In genomic region chr1:178321730-178322357, GRCm38 (mm10) we compare ENCODE assay signal across 10 mouse cellular contexts. TPM values are rescaled to one million over a fixed set of nuclear protein-coding genes. Genes with fewer than 3 reads are reported as not detected.
A peak's percentile ranks its signal among the peaks of the same experiment; 100 is the strongest.
DNase-seq lines count a peak whose midpoint lies in the region; ATAC-seq and TF ChIP-seq lines count a peak whose summit lies in the region.
"Had no signal": no experiment of that assay in that cellular context is flagged by ENCODE, and none has a peak within 500 bp of the region (broad histone marks: within the 10 kb centered on the region; RNA-seq: fewer than 3 reads in every experiment).

No protein-coding gene starts in this region.

- peak overlapping the region; percentile 47 for H3K27ac ChIP-seq in heart, adult 2 months
- no peak overlapping the region for H3K27ac ChIP-seq in liver, embryonic 11.5 days (ENCODE audit: low read depth, low read length)
- H3K27ac ChIP-seq in forebrain, embryonic 15.5 days (replicated peaks): peak overlapping the region; percentile 100
- no peak overlapping the region for H3K27ac ChIP-seq in midbrain, embryonic 15.5 days

- TF ChIP-seq POLR2A in heart, adult 2 months (IDR thresholded peaks at IDR 0.05; ENCODE audit: insufficient read depth, low read depth, low read length): no peak

- DNase-seq in heart, adult 2 months: no peak
- no peak for DNase-seq in heart, postnatal 25 days (ENCODE audit: low spot score)
- no peak for DNase-seq in liver, embryonic 11.5 days (ENCODE audit: low spot score)
- no peak for DNase-seq in liver
- DNase-seq in yolk sac, embryonic 10.5 days (ENCODE audit: low spot score): no peak
- no peak for DNase-seq in frontal cortex, postnatal 14 days (ENCODE audit: low spot score in 2 of 2)
- DNase-seq: lung, adult 2 months; right cerebral cortex, adult 18-20 months had no signal

- H3K27me3 ChIP-seq in heart, adult 2 months (ENCODE audit: control insufficient read depth, insufficient read depth, low read length): no peaks in the 10 kb centered on the region
- no peaks in the 10 kb centered on the region for H3K27me3 ChIP-seq in liver, embryonic 11.5 days (replicated peaks; ENCODE audit: control insufficient read depth, insufficient read depth, low read length)
- no peaks in the 10 kb centered on the region for H3K27me3 ChIP-seq in forebrain, embryonic 15.5 days
- no peaks in the 10 kb centered on the region for H3K27me3 ChIP-seq in midbrain, embryonic 15.5 days (replicated peaks)

- H3K4me2 ChIP-seq in liver, embryonic 11.5 days: peak overlapping the region; percentile 70
- H3K4me2 ChIP-seq in forebrain, embryonic 15.5 days (replicated peaks): peak overlapping the region; percentile 60
- H3K4me2 ChIP-seq in midbrain, embryonic 15.5 days: peak overlapping the region; percentile 63

- no peak overlapping the region for H3K9ac ChIP-seq in heart, adult 2 months (ENCODE audit: low read depth, low read length)
- no peak overlapping the region for H3K9ac ChIP-seq in liver, embryonic 11.5 days (ENCODE audit: low read depth, low read length)
- H3K9ac ChIP-seq in forebrain, embryonic 15.5 days (replicated peaks): no peak overlapping the region
- 0 out of 2 replicates have a peak overlapping the region, but pooled peaks have one; percentile 6 for H3K9ac ChIP-seq in midbrain, embryonic 15.5 days

- peaks cover 7% of the 10 kb centered on the region for H3K4me1 ChIP-seq in heart, adult 2 months (ENCODE audit: control insufficient read depth, insufficient read depth, low read length)
- peaks cover 17% of the 10 kb centered on the region for H3K4me1 ChIP-seq in liver, embryonic 11.5 days (replicated peaks; ENCODE audit: control insufficient read depth, insufficient read depth, low read length)
- H3K4me1 ChIP-seq in forebrain, embryonic 15.5 days: peaks cover 30% of the 10 kb centered on the region
- H3K4me1 ChIP-seq in midbrain, embryonic 15.5 days: peaks cover 31% of the 10 kb centered on the region

- intact Hi-C loops in heart, adult 2 months (cut with DNase I): no loop called here
- intact Hi-C loops in heart, postnatal 25 days (cut with DNase I): no loop called here

- TF ChIP-seq EP300 in heart, adult 2 months (IDR thresholded peaks at IDR 0.05; ENCODE audit: insufficient read depth, low read depth, low read length): no peak

- no peak for ATAC-seq in liver, embryonic 11.5 days (replicated peaks; ENCODE audit: low FRiP score)
- no peak for ATAC-seq in forebrain, embryonic 15.5 days (replicated peaks)
- ATAC-seq in midbrain, embryonic 15.5 days (replicated peaks): no peak

- H3K4me3 ChIP-seq in heart, adult 2 months: no peak overlapping the region
- no peak overlapping the region for H3K4me3 ChIP-seq in liver, embryonic 11.5 days (ENCODE audit: low read depth, low read length)
- no peak overlapping the region for H3K4me3 ChIP-seq in forebrain, embryonic 15.5 days
- H3K4me3 ChIP-seq in midbrain, embryonic 15.5 days: no peak overlapping the region

- H3K9me3 ChIP-seq in liver, embryonic 11.5 days (ENCODE audit: control insufficient read depth, low read length): no peaks in the 10 kb centered on the region
- H3K9me3 ChIP-seq in forebrain, embryonic 15.5 days: no peaks in the 10 kb centered on the region
- no peaks in the 10 kb centered on the region for H3K9me3 ChIP-seq in midbrain, embryonic 15.5 days

- peaks cover 61% of the 10 kb centered on the region for H3K36me3 ChIP-seq in heart, adult 2 months (ENCODE audit: control insufficient read depth, insufficient read depth, low read length)
- H3K36me3 ChIP-seq in liver, embryonic 11.5 days (ENCODE audit: control insufficient read depth, insufficient read depth, low read length): peaks cover 22% of the 10 kb centered on the region
- peaks cover 45% of the 10 kb centered on the region for H3K36me3 ChIP-seq in forebrain, embryonic 15.5 days
- peaks cover 21% of the 10 kb centered on the region; the same call in 1 of the 2 replicates for H3K36me3 ChIP-seq in midbrain, embryonic 15.5 days (replicated peaks)

- no peaks in the 10 kb centered on the region for H3K79me2 ChIP-seq in heart, adult 2 months (replicated peaks; ENCODE audit: control insufficient read depth, insufficient read depth, low read length)

- no peak for TF ChIP-seq CTCF in heart, adult 2 months (IDR thresholded peaks at IDR 0.05)

- 58% methylated on average over 4 of the region's 4 CpGs for WGBS in heart, adult 2 months
- 74% methylated on average over 4 of the region's 4 CpGs for WGBS in liver, embryonic 11.5 days
- WGBS in forebrain, embryonic 15.5 days: 54% methylated on average over 4 of the region's 4 CpGs
- WGBS in midbrain, embryonic 15.5 days: 56% methylated on average over 4 of the region's 4 CpGs

RNA-seq across cellular contexts. Expression of gene Cox20, which starts 2.9 kb away (rescaled TPM):
- 100 to 1,000 TPM; 102 to 105 TPM for total RNA-seq in heart, adult 2 months (2021)
- 54.7 and 107 TPM in 2 replicates for polyA plus RNA-seq in heart, adult 2 months (2012; rRNA removed)
- 100 to 1,000 TPM; 103 to 125 TPM for total RNA-seq in heart, postnatal 25 days (2021)
- polyA plus RNA-seq in liver, embryonic 11.5 days (2014; fragmentation: Nextera tagmentation; extraction: Ambion mirVana): 108 and 129 TPM in 2 replicates
- 140 and 150 TPM in 2 replicates for polyA plus RNA-seq in forebrain, embryonic 15.5 days (2015; fragmentation: Nextera tagmentation; extraction: Ambion mirVana)
- polyA plus RNA-seq in midbrain, embryonic 15.5 days (2015; fragmentation: Nextera tagmentation; extraction: Ambion mirVana): 104 and 107 TPM in 2 replicates

RNA-seq across cellular contexts. Expression of gene Hnrnpu, which starts 15.8 kb away (rescaled TPM):
- total RNA-seq in heart, adult 2 months (2021): 100 to 1,000 TPM; 167 to 176 TPM
- polyA plus RNA-seq in heart, adult 2 months (2012; rRNA removed): 27.3 and 52.4 TPM in 2 replicates
- total RNA-seq in heart, postnatal 25 days (2021): 100 to 1,000 TPM; 158 to 184 TPM
- 571 and 620 TPM in 2 replicates for polyA plus RNA-seq in liver, embryonic 11.5 days (2014; fragmentation: Nextera tagmentation; extraction: Ambion mirVana)
- polyA plus RNA-seq in forebrain, embryonic 15.5 days (2015; fragmentation: Nextera tagmentation; extraction: Ambion mirVana): 410 and 421 TPM in 2 replicates
- polyA plus RNA-seq in midbrain, embryonic 15.5 days (2015; fragmentation: Nextera tagmentation; extraction: Ambion mirVana): 255 and 278 TPM in 2 replicates

Comparison
In these comparisons a context has a peak if more than half of its experiments do, and no peak if none do; other contexts are left out.
1. H3K27ac ChIP-seq: peak in heart, adult 2 months (single experiment) and forebrain, embryonic 15.5 days (single experiment); none in liver, embryonic 11.5 days (single experiment) and midbrain, embryonic 15.5 days (single experiment).
2. Peak in every context shown above with its lines, with median percentiles within 50 percentile points of each other: H3K4me2 ChIP-seq.